Mouse (Mus musculus) urinary bladder, postnatal 36 days (tissue): ENCODE data around the gene Elavl1.
"Not testable (repeated sequence)": the region's sequence is repeated elsewhere in the genome, so short reads cannot be mapped to it uniquely, and the experiment has no call there.

Experiments used
- DNase-seq, 2 experiments: peaks; one replicate each; pipeline ENCODE4 v3.0.0; 2022; ENCODE audit warnings: low spot score in 2 of 2, mixed read lengths in 1 of 2

The Elavl1 gene

GRCm38 (mm10) chr8:4258678-4259077, 66.5 kb downstream of the Elavl1 start:
- DNase-seq = no peak

GRCm38 (mm10) chr8:4258233-4258632, 67.0 kb downstream of the Elavl1 start:
- peak; percentile 51 to 69 for DNase-seq

- DNase-seq = no peak
Observed at GRCm38 (mm10) chr8:4257350-4257749, 67.9 kb downstream of the Elavl1 start.

GRCm38 (mm10) chr8:4256911-4257310, 68.3 kb downstream of the Elavl1 start:
- no peak for DNase-seq

GRCm38 (mm10) chr8:4255471-4255870, 69.7 kb downstream of the Elavl1 start:
- DNase-seq = not testable (repeated sequence)

- no peak for DNase-seq
Observed at GRCm38 (mm10) chr8:4254001-4254400, 71.2 kb downstream of the Elavl1 start.

GRCm38 (mm10) chr8:4252934-4253841, 72.0 kb downstream of the Elavl1 start, which contains the start of gene Snapc2:
TSS of gene Snapc2 (plus strand) at chr8:4253080.
- peak; percentile 96 to 97 for DNase-seq

- no peak for DNase-seq
Observed at GRCm38 (mm10) chr8:4252116-4252760, 73.0 kb downstream of the Elavl1 start.

GRCm38 (mm10) chr8:4250306-4250970, 74.8 kb downstream of the Elavl1 start:
- peak; percentile 75 to 79 for DNase-seq

- DNase-seq = no peak
Observed at GRCm38 (mm10) chr8:4249213-4249612, 76.0 kb downstream of the Elavl1 start.

- DNase-seq = no peak
Observed at GRCm38 (mm10) chr8:4247951-4248540, 77.2 kb downstream of the Elavl1 start, which contains the start of gene Tgfbr3l. TSS of gene Tgfbr3l (plus strand) at chr8:4248214.

- no peak for DNase-seq
Observed at GRCm38 (mm10) chr8:4247241-4247640, 78.0 kb downstream of the Elavl1 start.

- DNase-seq = no peak
Observed at GRCm38 (mm10) chr8:4245737-4246136, 79.5 kb downstream of the Elavl1 start.

- no peak for DNase-seq
Observed at GRCm38 (mm10) chr8:4245061-4245460, 80.2 kb downstream of the Elavl1 start.

- DNase-seq = no peak
Observed at GRCm38 (mm10) chr8:4239193-4239890, 85.9 kb downstream of the Elavl1 start.

- peak; percentile 98 to 100 for DNase-seq
Observed at GRCm38 (mm10) chr8:4238434-4239192, 86.6 kb downstream of the Elavl1 start, which contains the start of the genes Map2k7 and Gm49320. TSS of gene Map2k7 (plus strand) at chr8:4238740. TSS of gene Gm49320 (plus strand) at chr8:4238865.

- DNase-seq = no peak
Observed at GRCm38 (mm10) chr8:4237814-4238433, 87.3 kb downstream of the Elavl1 start.
